ENCODE assay signal across 18 mouse cellular contexts in the genomic region with DNA sequence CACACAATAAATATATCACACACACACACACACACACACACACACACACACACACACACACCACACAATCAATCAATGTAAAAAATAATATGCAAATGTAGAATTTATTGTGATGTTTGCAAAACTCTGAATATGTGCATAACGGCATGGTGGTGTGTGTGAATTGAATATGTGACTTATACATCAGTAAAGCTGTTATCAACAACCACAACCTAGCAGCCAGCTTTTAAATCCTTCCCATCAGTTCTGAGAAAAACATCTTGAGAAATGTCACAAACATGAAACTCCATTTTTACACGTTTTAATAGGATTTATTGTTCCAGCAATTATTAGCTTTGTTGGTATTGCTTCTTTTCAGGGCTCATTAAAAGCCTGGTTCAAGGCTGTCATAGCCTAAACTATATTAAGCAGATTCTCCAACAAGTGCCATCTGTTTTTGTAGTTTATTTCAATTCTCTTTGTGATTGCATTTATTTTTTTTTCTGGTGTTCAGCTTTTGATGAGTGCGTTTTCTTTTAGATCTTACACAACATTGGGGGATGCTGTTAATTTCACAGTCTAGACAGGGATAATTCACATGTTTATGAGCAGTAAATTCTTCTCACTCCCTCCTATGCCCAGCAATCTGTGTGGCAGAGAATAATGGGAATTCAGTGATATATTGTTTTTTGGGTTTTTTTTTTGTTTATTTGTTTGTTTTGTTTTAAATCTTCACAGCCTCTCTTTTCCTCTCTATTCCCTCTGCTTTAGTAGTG.
"Had no signal": no experiment of that assay in that cellular context is flagged by ENCODE, and none has a peak within 500 bp of the region (broad histone marks: within the 10 kb centered on the region; RNA-seq: fewer than 3 reads in every experiment).

No protein-coding gene starts in this region.

- H3K9ac ChIP-seq: kidney, embryonic 15.5 days; limb, embryonic 13.5 days; liver, embryonic 12.5 days; liver, embryonic 15.5 days; lung, embryonic 15.5 days had no signal

- H3K4me2 ChIP-seq: kidney, embryonic 15.5 days; limb, embryonic 13.5 days; liver, embryonic 12.5 days; liver, embryonic 15.5 days; lung, embryonic 15.5 days; midbrain, embryonic 11.5 days had no signal

- H3K27me3 ChIP-seq: kidney, embryonic 15.5 days; limb, embryonic 13.5 days; liver, embryonic 12.5 days; liver, embryonic 15.5 days; lung, embryonic 15.5 days had no signal

- H3K27ac ChIP-seq: kidney, embryonic 15.5 days; limb, embryonic 10.5 days; limb, embryonic 13.5 days; liver, embryonic 12.5 days; liver, embryonic 15.5 days; lung, embryonic 15.5 days had no signal

- H3K4me1 ChIP-seq: kidney, embryonic 15.5 days; limb, embryonic 10.5 days; limb, embryonic 13.5 days; liver, embryonic 12.5 days; liver, embryonic 15.5 days; lung, embryonic 15.5 days had no signal

- ATAC-seq: liver, embryonic 12.5 days had no signal

- H3K36me3 ChIP-seq: kidney, embryonic 15.5 days; limb, embryonic 10.5 days; limb, embryonic 13.5 days; liver, embryonic 12.5 days; liver, embryonic 15.5 days; lung, embryonic 15.5 days had no signal

- DNase-seq: kidney, adult 8-10 months; kidney, postnatal 10 days; kidney, postnatal 36 days; liver; lung, adult 18-20 months; lung, postnatal 10 days; lung, postnatal 36 days; midbrain, embryonic 14.5 days; thymus, adult 2 months; thymus, postnatal 14 days; thymus, postnatal 4 days had no signal

- H3K4me3 ChIP-seq: kidney, embryonic 15.5 days; limb, embryonic 10.5 days; limb, embryonic 13.5 days; liver, embryonic 12.5 days; liver, embryonic 15.5 days; lung, embryonic 15.5 days had no signal

- H3K9me3 ChIP-seq: kidney, embryonic 15.5 days; limb, embryonic 10.5 days; limb, embryonic 13.5 days; liver, embryonic 12.5 days; liver, embryonic 15.5 days; lung, embryonic 15.5 days had no signal
